Mouse (Mus musculus) C2C12 (cell line): ENCODE measurements at regions not wholly inside any gene's neighbourhood (a gene's known extent, or its start where the extent isn't known, plus 50 kb on each side); places are given as distances from the start of the nearest gene placed in this dataset.

Experiments
- H3K27me3 ChIP-seq: one replicate; pipeline ENCODE4 v1.6.1; 2011; ENCODE audit not compliant: control insufficient read depth, insufficient read depth, insufficient read length
- H3K36me3 ChIP-seq: one replicate; pipeline ENCODE4 v1.6.1; 2011; ENCODE audit not compliant: control insufficient read depth, insufficient read depth
- H3K4me3 ChIP-seq: one replicate; pipeline ENCODE4 v1.5.1; 2011; ENCODE audit warnings: mild to moderate bottlenecking, control low read depth; ENCODE audit not compliant: poor library complexity, insufficient read depth, severe bottlenecking
- H3K79me2 ChIP-seq: one replicate; pipeline ENCODE4 v1.6.1; 2011; ENCODE audit not compliant: control insufficient read depth, insufficient read depth
- H3K79me3 ChIP-seq: one replicate; pipeline ENCODE4 v1.6.1; 2011; ENCODE audit warnings: low read depth, control low read depth
- H3ac ChIP-seq: one replicate; pipeline ENCODE3; 2011; ENCODE audit warnings: low read depth; ENCODE audit not compliant: control insufficient read depth, insufficient read length
- CEBPB ChIP-seq: IDR thresholded peaks from one replicate; pipeline ENCODE4 v1.6.1; 2011; ENCODE audit warnings: low read depth, mild to moderate bottlenecking, control low read depth, moderate library complexity
- CTCF ChIP-seq: IDR thresholded peaks from one replicate; pipeline ENCODE4 v1.5.1; 2011; ENCODE audit not compliant: control insufficient read depth, insufficient read depth, insufficient read length
- FOSL1 ChIP-seq: IDR thresholded peaks from one replicate; pipeline ENCODE4 v1.8.0; 2011; ENCODE audit warnings: mild to moderate bottlenecking, low read length; ENCODE audit not compliant: poor library complexity, insufficient read depth, severe bottlenecking
- MAX ChIP-seq: IDR thresholded peaks from one replicate; pipeline ENCODE4 v1.6.1; 2011; ENCODE audit warnings: mild to moderate bottlenecking, control low read depth
- MYOD1 ChIP-seq: IDR thresholded peaks from one replicate; pipeline ENCODE4 v1.6.1; 2011; ENCODE audit warnings: low read depth; ENCODE audit not compliant: control insufficient read depth, insufficient read length
- MYOG ChIP-seq: IDR thresholded peaks from one replicate; pipeline ENCODE4 v1.6.1; 2011; ENCODE audit not compliant: control insufficient read depth, insufficient read length; ENCODE audit errors: extremely low read depth
- USF1 ChIP-seq: IDR thresholded peaks from one replicate; pipeline ENCODE4 v1.6.1; 2011; ENCODE audit warnings: low read depth, mild to moderate bottlenecking, control low read depth, moderate library complexity

DNA sequence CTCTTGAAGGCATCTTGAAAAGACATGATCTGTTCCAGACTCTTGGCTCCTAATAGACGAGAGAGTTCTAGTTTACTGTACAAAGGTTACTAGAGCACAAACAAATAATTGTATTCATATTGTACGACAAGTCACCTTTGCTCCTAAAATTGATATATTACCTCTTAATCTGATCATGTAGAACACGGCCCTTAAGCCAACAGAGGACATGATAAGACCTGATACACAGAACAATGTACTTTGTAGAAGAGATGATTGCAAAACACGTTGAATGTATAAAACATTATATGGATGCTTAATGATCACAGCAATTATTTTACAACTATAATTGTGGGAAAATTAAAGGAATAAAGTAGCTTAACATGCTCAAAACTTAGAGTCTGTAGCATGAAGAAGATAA is 194.7 kb downstream of the Klf5 start:
- Histone ChIP-seq H3K79me2 (no peaks in the 10 kb centered on the region), H3K4me3 (no peak overlapping the region), H3K79me3 (no peaks in the 10 kb centered on the region), H3K27me3 (no peaks in the 10 kb centered on the region), H3K36me3 (no peaks in the 10 kb centered on the region), H3ac (no peak overlapping the region)
- TF ChIP-seq USF1 (no peak), MAX (no peak)

DNA sequence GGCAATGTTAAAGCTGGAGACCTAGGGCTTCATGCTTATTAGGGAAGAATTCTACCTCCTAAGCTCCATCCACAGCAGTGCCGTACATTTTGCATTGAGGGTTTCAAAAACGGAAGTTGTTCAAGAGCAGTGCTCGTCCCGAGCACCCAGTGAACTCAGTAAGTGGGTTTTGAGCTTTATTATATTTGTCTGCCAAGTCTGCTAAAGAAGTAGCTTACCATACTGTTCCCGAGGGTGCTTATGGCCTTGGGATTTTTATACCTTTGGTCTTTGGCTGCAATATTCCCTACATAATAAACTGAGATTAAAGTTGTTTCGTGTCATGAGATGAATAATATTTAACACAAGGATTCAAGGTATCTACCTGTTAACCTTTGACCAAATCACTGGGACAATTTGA is 195.2 kb downstream of the Klf5 start:
- no peaks in the 10 kb centered on the region for H3K79me2 ChIP-seq
- no peaks in the 10 kb centered on the region for H3K79me3 ChIP-seq
- no peaks in the 10 kb centered on the region for H3K27me3 ChIP-seq
- TF ChIP-seq USF1 (no peak), FOSL1 (no peak), MAX (no peak), CEBPB (no peak), MYOD1 (no peak), MYOG (no peak), CTCF (no peak)
- no peak overlapping the region for H3ac ChIP-seq
- H3K36me3 ChIP-seq, result no peaks in the 10 kb centered on the region
- H3K4me3 ChIP-seq, result no peak overlapping the region

DNA sequence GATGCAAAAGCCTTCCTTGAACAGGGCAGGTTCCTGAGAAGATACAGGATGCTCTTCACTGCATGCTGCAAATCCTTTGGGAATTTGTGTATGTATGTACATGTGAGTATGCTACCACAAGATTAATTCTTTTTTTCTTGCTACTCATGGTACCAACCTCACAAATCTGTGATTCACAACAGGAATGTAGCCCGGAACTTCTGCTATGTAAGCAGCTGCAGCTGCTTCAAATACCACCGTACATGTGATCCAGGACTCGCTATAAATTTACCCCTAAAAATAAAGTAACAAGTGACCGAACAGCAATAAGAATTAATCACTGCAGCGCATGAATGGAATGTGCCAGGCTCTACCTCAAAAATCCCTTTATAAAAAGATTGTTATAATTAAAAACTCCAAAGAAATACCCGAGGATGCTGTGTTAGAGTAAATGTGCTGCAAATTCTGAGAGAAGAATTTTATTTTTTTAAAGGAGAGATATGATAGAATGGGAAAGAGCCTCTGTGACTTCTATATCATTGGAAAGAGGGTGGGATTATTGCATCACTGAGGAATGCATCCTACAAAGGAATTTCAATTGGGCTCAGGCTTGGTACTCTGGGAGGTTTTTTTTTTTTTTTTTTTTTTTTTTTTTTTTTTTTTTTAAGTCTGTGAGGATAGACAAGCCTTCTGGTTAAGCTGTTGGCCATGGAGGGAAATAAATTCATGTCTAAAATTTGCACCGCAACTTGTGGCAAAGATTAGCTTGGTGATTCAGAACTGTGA is 201.2 kb downstream of the Klf5 start:
- Histone ChIP-seq H3K79me2 (no peaks in the 10 kb centered on the region), H3ac (no peak overlapping the region), H3K27me3 (no peaks in the 10 kb centered on the region), H3K79me3 (no peaks in the 10 kb centered on the region), H3K36me3 (no peaks in the 10 kb centered on the region), H3K4me3 (no peak overlapping the region)
- TF ChIP-seq USF1, result peak; percentile 28
- peak; percentile 74 for TF ChIP-seq MYOD1
- TF ChIP-seq CEBPB, result peak; percentile 83
- no peak for TF ChIP-seq FOSL1
- no peak for TF ChIP-seq MYOG
- no peak for TF ChIP-seq MAX
- TF ChIP-seq CTCF, result no peak

DNA sequence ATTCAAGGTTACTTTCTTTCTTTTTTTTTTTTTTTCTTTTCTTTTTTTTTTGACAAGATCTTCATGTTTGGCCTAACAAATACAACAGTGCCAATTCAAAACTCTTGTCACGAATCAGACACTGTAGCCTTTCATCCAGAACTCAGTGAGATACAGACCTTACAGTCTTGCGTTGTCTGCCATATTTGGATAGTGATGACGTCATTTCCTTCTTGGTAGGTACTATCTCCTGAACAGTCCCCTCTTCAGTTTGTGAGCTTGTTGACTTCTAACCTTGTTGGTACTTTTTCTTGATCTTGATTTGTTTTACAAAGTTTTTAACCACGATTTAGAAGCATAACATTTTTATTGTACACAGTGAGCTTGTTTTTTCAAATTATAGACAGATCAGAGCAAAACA is 206.4 kb downstream of the Klf5 start:
- H3ac ChIP-seq, result no peak overlapping the region
- H3K79me3 ChIP-seq, result no peaks in the 10 kb centered on the region
- TF ChIP-seq USF1, result no peak
- TF ChIP-seq MYOG, result no peak
- no peak for TF ChIP-seq CTCF
- no peak for TF ChIP-seq FOSL1
- no peak for TF ChIP-seq MYOD1
- TF ChIP-seq CEBPB, result no peak
- TF ChIP-seq MAX, result no peak
- H3K79me2 ChIP-seq, result no peaks in the 10 kb centered on the region
- no peaks in the 10 kb centered on the region for H3K27me3 ChIP-seq
- H3K36me3 ChIP-seq, result no peaks in the 10 kb centered on the region
- H3K4me3 ChIP-seq, result no peak overlapping the region

DNA sequence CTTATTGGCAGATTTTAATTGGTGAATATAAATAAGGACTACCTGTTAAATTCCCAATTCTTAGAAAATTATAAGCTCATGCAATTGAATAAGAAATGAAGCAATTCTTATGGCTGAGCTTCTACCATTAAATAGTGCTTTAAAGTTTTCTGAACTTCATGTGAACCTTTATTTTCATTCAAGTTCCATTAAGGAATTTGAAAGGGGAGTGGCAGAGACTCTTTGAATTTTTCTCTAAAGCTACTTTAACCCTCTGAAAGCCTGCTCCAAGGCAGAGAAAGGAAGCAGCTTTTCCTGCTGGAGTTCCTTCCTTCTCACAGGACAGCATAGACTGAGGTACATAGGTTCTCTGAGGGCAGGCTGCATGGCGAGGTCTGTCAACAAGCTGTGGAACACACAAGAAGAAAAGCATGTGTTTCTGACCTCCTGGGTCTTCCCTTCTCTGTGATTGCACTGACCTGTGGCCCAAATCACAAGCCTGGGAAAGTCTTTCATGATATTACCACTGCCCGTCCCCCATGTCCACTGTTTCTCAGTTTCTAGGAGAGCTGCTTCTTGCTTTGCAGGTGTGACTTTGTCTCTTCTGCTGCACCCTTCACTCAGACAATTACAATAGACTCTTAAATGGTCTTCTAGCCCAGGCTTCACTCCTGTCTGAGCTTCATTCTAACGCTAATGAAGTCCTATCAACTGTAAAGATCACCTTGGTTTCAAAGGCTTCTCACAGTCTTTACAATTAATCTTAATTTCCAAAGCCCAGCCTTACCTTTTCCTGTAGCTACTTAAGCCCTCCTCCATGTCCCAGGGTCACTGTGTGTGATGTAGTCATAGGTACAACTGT is 211.4 kb downstream of the Klf5 start:
- no peak for TF ChIP-seq CEBPB
- H3K27me3 ChIP-seq, result no peaks in the 10 kb centered on the region
- no peaks in the 10 kb centered on the region for H3K36me3 ChIP-seq
- H3K79me2 ChIP-seq, result no peaks in the 10 kb centered on the region
- H3K4me3 ChIP-seq, result no peak overlapping the region
- no peak overlapping the region for H3ac ChIP-seq
- no peaks in the 10 kb centered on the region for H3K79me3 ChIP-seq

DNA sequence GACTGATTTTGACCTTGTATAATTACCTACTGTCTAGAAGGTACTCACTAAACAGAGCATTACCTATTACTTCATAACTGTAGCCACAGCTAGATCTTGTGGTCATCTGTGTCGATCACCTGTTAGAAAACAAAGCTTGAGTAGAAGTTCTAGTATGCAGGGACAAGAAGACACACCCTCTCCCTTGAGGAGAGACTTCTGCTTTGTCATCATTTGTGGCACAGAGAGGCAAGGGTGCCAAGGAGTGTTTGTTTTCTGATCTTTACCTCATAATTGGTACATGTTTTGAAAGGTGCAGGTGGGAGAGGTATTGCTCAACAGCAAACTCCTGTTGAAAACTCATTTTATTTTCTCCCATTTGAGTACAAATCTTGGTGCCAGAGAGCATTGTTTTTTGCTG is 217.0 kb downstream of the Klf5 start:
- TF ChIP-seq FOSL1 (no peak), USF1 (no peak), CEBPB (no peak), MYOG (no peak), MAX (no peak), MYOD1 (no peak), CTCF (no peak)
- H3K4me3 ChIP-seq, result no peak overlapping the region

More for the DNA sequence above, 217.0 kb downstream of the Klf5 start:
- Histone ChIP-seq H3K79me3 (no peaks in the 10 kb centered on the region), H3K79me2 (no peaks in the 10 kb centered on the region), H3K27me3 (no peaks in the 10 kb centered on the region), H3ac (no peak overlapping the region), H3K36me3 (no peaks in the 10 kb centered on the region)
